Mouse (Mus musculus) kidney, postnatal 0 days (tissue): ENCODE measurements at regions not wholly inside any gene's neighbourhood (a gene's known extent, or its start where the extent isn't known, plus 50 kb on each side); places are given as distances from the start of the nearest gene placed in this dataset.

Source experiments
- ATAC-seq: fragments of 200-750 bp; cut with Nextera tagmentation; replicated peaks from 2 replicates; pipeline ENCODE4 v1.8.0; 2017; ENCODE audit warnings: low read depth, moderate number of reproducible peaks, moderate TSS enrichment, moderate library complexity; ENCODE audit not compliant: low FRiP score
- DNase-seq: peaks from one replicate; pipeline ENCODE4 v3.0.0-alpha.2; 2016; ENCODE audit warnings: low spot score
- H3K27ac ChIP-seq: fragments of 300-500 bp; sonication (generic); 2 replicates; pipeline ENCODE4 v1.5.1; 2014; ENCODE audit warnings: mild to moderate bottlenecking
- H3K27me3 ChIP-seq: fragments of 300-500 bp; sonication (generic); 2 replicates; pipeline ENCODE4 v1.6.1; 2014; ENCODE audit warnings: low read length, mixed read lengths; ENCODE audit not compliant: insufficient read depth
- H3K36me3 ChIP-seq: fragments of 300-500 bp; sonication (generic); 2 replicates; pipeline ENCODE4 v1.6.1; 2014; ENCODE audit warnings: low read length, mixed read lengths; ENCODE audit not compliant: insufficient read depth
- H3K4me1 ChIP-seq: fragments of 300-500 bp; sonication (generic); replicated peaks from 2 replicates; pipeline ENCODE4 v1.6.1; 2014; ENCODE audit warnings: antibody characterized with exemption, low read length, mixed read lengths; ENCODE audit not compliant: insufficient read depth
- H3K4me2 ChIP-seq: fragments of 300-500 bp; sonication (generic); 2 replicates; pipeline ENCODE4 v1.6.1; 2014; ENCODE audit warnings: mild to moderate bottlenecking, low read length, moderate library complexity, mixed read lengths
- H3K4me3 ChIP-seq: fragments of 300-500 bp; sonication (generic); replicated peaks from 2 replicates; pipeline ENCODE4 v1.5.1; 2014; ENCODE audit warnings: low read depth, low read length
- H3K9ac ChIP-seq: fragments of 300-500 bp; sonication (generic); 2 replicates; pipeline ENCODE4 v1.6.1; 2014; ENCODE audit warnings: low read depth, low read length
- H3K9me3 ChIP-seq: fragments of 300-500 bp; sonication (generic); replicated peaks from 2 replicates; pipeline ENCODE4 v1.6.1; 2016; ENCODE audit warnings: low read length, inconsistent platforms, mixed read lengths
- CTCF ChIP-seq: IDR thresholded peaks from 2 replicates; pipeline ENCODE4 v1.5.1; 2016; ENCODE audit warnings: antibody characterized with exemption, low read depth, mild to moderate bottlenecking, moderate library complexity
- WGBS: fragments of 180-500 bp; shearing (Covaris S2); extraction: QIAGEN DNeasy Blood & Tissue Kit; methylation state at CpG from one replicate; pipeline ENCODE4 v1.1.7; 2014; 5-methylcytosine and 5-hydroxymethylcytosine counted together

- Histone ChIP-seq H3K4me1 (no peaks in the 10 kb centered on the region), H3K27me3 (no peaks in the 10 kb centered on the region), H3K9me3 (no peaks in the 10 kb centered on the region), H3K4me3 (no peak overlapping the region), H3K9ac (no peak overlapping the region), H3K27ac (no peak overlapping the region), H3K36me3 (no peaks in the 10 kb centered on the region), H3K4me2 (no peak overlapping the region)
- WGBS, result 68% methylated on average over 10 of the region's 10 CpGs
- TF ChIP-seq CTCF, result 0 out of 2 replicates have a peak, but pooled peaks have one; percentile 16
- DNase-seq (no peak), ATAC-seq (peak; percentile 17; the same call in 1 of the 2 replicates)
Observed at GRCm38 (mm10) chr9:24967571-24967970, 121.7 kb upstream of the Gm10181 start.

- Histone ChIP-seq H3K9me3 (no peaks in the 10 kb centered on the region), H3K4me1 (peaks cover 4% of the 10 kb centered on the region; the same call in 1 of the 2 replicates), H3K27me3 (no peaks in the 10 kb centered on the region), H3K27ac (no peak overlapping the region), H3K4me3 (no peak overlapping the region), H3K36me3 (no peaks in the 10 kb centered on the region), H3K4me2 (peak overlapping the region; percentile 36), H3K9ac (no peak overlapping the region)
- TF ChIP-seq CTCF, result no peak
- ATAC-seq (peak; percentile 46; the same call in 1 of the 2 replicates), DNase-seq (peak; percentile 14)
- 12% methylated on average over 19 of the region's 19 CpGs for WGBS
Observed at GRCm38 (mm10) chr9:24974021-24974741, 115.0 kb upstream of the Gm10181 start.

- WGBS, result 72% methylated on average over 3 of the region's 3 CpGs
- Histone ChIP-seq H3K27ac (no peak overlapping the region), H3K4me2 (no peak overlapping the region), H3K36me3 (no peaks in the 10 kb centered on the region), H3K4me3 (no peak overlapping the region), H3K9ac (no peak overlapping the region), H3K27me3 (no peaks in the 10 kb centered on the region), H3K4me1 (no peaks in the 10 kb centered on the region), H3K9me3 (no peaks in the 10 kb centered on the region)
- ATAC-seq (no peak), DNase-seq (no peak)
- TF ChIP-seq CTCF, result peak; percentile 15; the same call in 1 of the 2 replicates
Observed at GRCm38 (mm10) chr9:24982796-24983195, 106.4 kb upstream of the Gm10181 start.

- ATAC-seq, result no peak
- WGBS, result 16% methylated on average over 7 of the region's 7 CpGs
Observed at GRCm38 (mm10) chr9:24994491-24994890, 94.7 kb upstream of the Gm10181 start.

GRCm38 (mm10) chr9:25021095-25021691, 68.0 kb upstream of the Gm10181 start:
- H3K4me3 ChIP-seq, result no peak overlapping the region
- no peaks in the 10 kb centered on the region for H3K36me3 ChIP-seq
- H3K9ac ChIP-seq, result no peak overlapping the region
- H3K4me1 ChIP-seq, result no peaks in the 10 kb centered on the region
- H3K27me3 ChIP-seq, result no peaks in the 10 kb centered on the region
- no peak for TF ChIP-seq CTCF
- 81% methylated on average over 4 of the region's 4 CpGs for WGBS
- H3K27ac ChIP-seq, result no peak overlapping the region
- no peak overlapping the region for H3K4me2 ChIP-seq
- ATAC-seq (no peak), DNase-seq (no peak)
- H3K9me3 ChIP-seq, result no peaks in the 10 kb centered on the region

More at GRCm38 (mm10) chr9:24994491-24994890, 94.7 kb upstream of the Gm10181 start:
- Histone ChIP-seq H3K4me3 (no peak overlapping the region), H3K36me3 (no peaks in the 10 kb centered on the region), H3K4me2 (no peak overlapping the region), H3K9ac (no peak overlapping the region), H3K4me1 (no peaks in the 10 kb centered on the region), H3K9me3 (no peaks in the 10 kb centered on the region), H3K27ac (no peak overlapping the region), H3K27me3 (no peaks in the 10 kb centered on the region)
- TF ChIP-seq CTCF, result no peak
- DNase-seq, result no peak

GRCm38 (mm10) chr9:25022439-25022838, 66.8 kb upstream of the Gm10181 start:
- H3K36me3 ChIP-seq, result no peaks in the 10 kb centered on the region
- ATAC-seq (no peak), DNase-seq (no peak)
- 86% methylated on average over 4 of the region's 4 CpGs for WGBS
- no peaks in the 10 kb centered on the region for H3K4me1 ChIP-seq
- H3K27ac ChIP-seq, result no peak overlapping the region
- no peak for TF ChIP-seq CTCF
- H3K9ac ChIP-seq, result no peak overlapping the region
- no peaks in the 10 kb centered on the region for H3K9me3 ChIP-seq
- H3K27me3 ChIP-seq, result no peaks in the 10 kb centered on the region
- no peak overlapping the region for H3K4me3 ChIP-seq
- H3K4me2 ChIP-seq, result no peak overlapping the region
